Mouse (Mus musculus) ES-E14 (cell line): ENCODE measurements around the gene Fam114a2.

ENCODE experiments used
- CHD2 ChIP-seq: IDR thresholded peaks from 2 replicates; pipeline ENCODE4 v1.6.1; 2014; ENCODE audit warnings: mild to moderate bottlenecking, low read depth, low read length, inconsistent platforms
- HCFC1 ChIP-seq: IDR thresholded peaks from 2 replicates; pipeline ENCODE4 v1.6.1; 2012; ENCODE audit warnings: low read length, inconsistent platforms, borderline replicate concordance; ENCODE audit not compliant: insufficient read depth
- MAFK ChIP-seq: IDR thresholded peaks from 2 replicates; pipeline ENCODE4 v1.6.1; 2014; ENCODE audit warnings: mild to moderate bottlenecking, low read depth, low read length, inconsistent platforms; ENCODE audit not compliant: insufficient read depth
- ZC3H11A ChIP-seq: IDR thresholded peaks from 2 replicates; pipeline ENCODE4 v1.6.1; 2012; ENCODE audit warnings: low read depth, mild to moderate bottlenecking, inconsistent platforms, low read length, borderline replicate concordance
- ZNF384 ChIP-seq: IDR thresholded peaks from 2 replicates; pipeline ENCODE4 v1.6.1; 2012; ENCODE audit warnings: low read depth, low read length, inconsistent platforms

GRCm38 (mm10) chr11:57548618-57549550, 30.5 kb upstream of the Fam114a2 start:
- TF ChIP-seq MAFK (no peak), HCFC1 (no peak), ZNF384 (no peak), ZC3H11A (peak; percentile 77; the same call in 1 of the 2 replicates), CHD2 (no peak)
